Mouse (Mus musculus): ENCODE measurements around the gene F2r. TPM values are rescaled to one million over a fixed set of nuclear protein-coding genes. Genes with fewer than 3 reads are reported as not detected.

Gene F2r
- polyA plus RNA-seq, 2 experiments = 11.5 to 25.7 TPM

DNA sequence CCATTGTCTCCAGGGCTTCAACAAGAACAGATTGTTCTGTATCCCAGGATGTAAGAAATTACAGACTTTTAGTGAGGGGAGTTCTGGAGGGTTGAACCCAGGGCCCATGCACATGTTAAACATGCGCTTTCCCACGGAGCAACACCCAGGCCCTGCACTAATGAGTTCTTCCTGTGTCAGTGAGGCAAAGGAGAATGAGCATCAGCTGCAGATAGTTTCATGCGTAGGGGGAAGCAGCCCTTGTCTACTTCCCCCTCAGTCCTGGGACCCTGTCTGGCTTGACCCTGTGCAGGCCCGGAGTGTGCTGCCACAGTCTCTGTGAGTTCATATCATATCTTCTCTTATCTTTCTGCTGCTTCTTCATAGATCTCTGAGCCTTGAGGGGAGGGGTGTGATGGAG, 29.0 kb upstream of the F2r start:
- Histone ChIP-seq H3K9me3 (ENCODE audit: control insufficient read depth, low read length) (no peaks in the 10 kb centered on the region), H3K36me3 (replicated peaks; ENCODE audit: control insufficient read depth, insufficient read depth, low read depth) (peaks cover 8% of the 10 kb centered on the region), H3K27me3 (ENCODE audit: control insufficient read depth, insufficient read depth, low read length) (no peaks in the 10 kb centered on the region), H3K9ac (replicated peaks) (no peak overlapping the region), H3K4me3 (ENCODE audit: insufficient read depth in 1 of 2, low read depth in 2 of 2, low read length in 2 of 2) (no peak overlapping the region), H3K4me1 (replicated peaks; ENCODE audit: control insufficient read depth in 2 of 2, insufficient read depth in 2 of 2, low read length in 1 of 2) (peaks cover 0 to 3% of the 10 kb centered on the region in 2 experiments; a peak in 2 of 4 replicates), H3K4me2 (ENCODE audit: low read depth) (no peak overlapping the region), H3K27ac (no peak overlapping the region)
- ATAC-seq (ENCODE audit: insufficient read depth) (no peak; the same call in 1 of the 2 replicates), DNase-seq (ENCODE audit: low read depth in 3 of 3, low spot score in 3 of 3) (no peak)
- 57% methylated on average over 4 of the region's 4 CpGs for WGBS (ENCODE audit: insufficient replicate concordance)
- TF ChIP-seq EP300 (IDR thresholded peaks at IDR 0.05; ENCODE audit: low read depth) (no peak), CTCF (IDR thresholded peaks at IDR 0.05; ENCODE audit: low read depth) (no peak)

DNA sequence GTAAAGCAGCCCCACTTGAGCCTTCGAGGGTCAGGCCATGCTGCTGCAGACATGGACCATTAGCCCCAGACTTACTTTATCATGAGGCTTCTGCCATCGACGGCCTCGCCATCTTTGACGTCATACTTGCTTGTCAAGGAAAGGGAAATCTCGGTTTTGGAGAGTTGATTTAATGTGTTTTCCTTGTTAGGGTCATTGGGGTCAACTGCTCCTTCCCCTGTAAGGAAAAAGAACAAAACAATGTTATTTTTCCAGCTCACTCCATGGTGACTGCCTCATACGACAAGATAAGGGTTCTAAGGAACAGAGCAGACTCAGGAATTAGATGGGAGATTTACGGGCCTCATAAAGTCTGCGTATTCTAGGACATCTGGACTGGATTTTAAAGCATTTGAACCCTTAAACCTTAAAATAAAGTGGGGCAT, 28.4 kb upstream of the F2r start:
- Histone ChIP-seq H3K27me3 (ENCODE audit: control insufficient read depth, insufficient read depth, low read length) (no peaks in the 10 kb centered on the region), H3K36me3 (replicated peaks; ENCODE audit: control insufficient read depth, insufficient read depth, low read depth) (peaks cover 8% of the 10 kb centered on the region), H3K4me1 (replicated peaks; ENCODE audit: control insufficient read depth in 2 of 2, insufficient read depth in 2 of 2, low read length in 1 of 2) (peaks cover 0 to 3% of the 10 kb centered on the region in 2 experiments; a peak in 2 of 4 replicates), H3K9ac (replicated peaks) (no peak overlapping the region), H3K4me3 (ENCODE audit: insufficient read depth in 1 of 2, low read depth in 2 of 2, low read length in 2 of 2) (no peak overlapping the region), H3K4me2 (ENCODE audit: low read depth) (no peak overlapping the region), H3K27ac (no peak overlapping the region), H3K9me3 (ENCODE audit: control insufficient read depth, low read length) (no peaks in the 10 kb centered on the region)
- TF ChIP-seq EP300 (IDR thresholded peaks at IDR 0.05; ENCODE audit: low read depth) (no peak), CTCF (IDR thresholded peaks at IDR 0.05; ENCODE audit: low read depth) (no peak)
- ATAC-seq (ENCODE audit: insufficient read depth) = no peak
- DNase-seq (ENCODE audit: low read depth in 3 of 3, low spot score in 3 of 3) = no peak
- 68% methylated on average over 9 of the region's 9 CpGs for WGBS (ENCODE audit: insufficient replicate concordance)

DNA sequence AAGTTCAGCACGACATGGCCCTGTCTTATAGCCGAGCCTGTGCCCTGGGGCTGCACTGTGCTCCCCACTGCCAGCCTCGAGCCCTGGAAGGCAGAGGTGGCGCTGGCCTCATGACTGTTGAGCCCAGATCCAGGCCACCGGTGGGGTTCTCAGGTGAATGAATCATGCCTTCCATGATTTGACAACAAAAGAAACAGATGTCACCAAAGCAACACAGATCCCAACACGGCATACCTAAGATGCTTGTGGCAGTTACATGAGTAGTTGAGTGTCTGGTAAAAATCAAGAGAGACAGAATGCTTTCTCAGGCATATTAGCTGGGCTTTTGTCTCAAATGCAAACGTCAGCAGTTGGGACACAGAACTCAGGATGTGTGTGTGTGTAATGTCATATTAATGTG, 25.5 kb upstream of the F2r start:
- H3K4me2 ChIP-seq (ENCODE audit: low read depth) = no peak overlapping the region
- peaks cover 8% of the 10 kb centered on the region for H3K36me3 ChIP-seq (replicated peaks; ENCODE audit: control insufficient read depth, insufficient read depth, low read depth)
- H3K27ac ChIP-seq = no peak overlapping the region
- ATAC-seq (ENCODE audit: insufficient read depth) (no peak), DNase-seq (ENCODE audit: low read depth in 3 of 3, low spot score in 3 of 3) (no peak)
- TF ChIP-seq EP300 (IDR thresholded peaks at IDR 0.05; ENCODE audit: low read depth) = no peak
- TF ChIP-seq CTCF (IDR thresholded peaks at IDR 0.05; ENCODE audit: low read depth) = no peak
- H3K9ac ChIP-seq (replicated peaks) = no peak overlapping the region
- H3K4me1 ChIP-seq (replicated peaks; ENCODE audit: control insufficient read depth in 2 of 2, insufficient read depth in 2 of 2, low read length in 1 of 2) = peaks cover 0 to 9% of the 10 kb centered on the region in 2 experiments; a peak in 2 of 4 replicates
- H3K4me3 ChIP-seq (ENCODE audit: insufficient read depth in 1 of 2, low read depth in 2 of 2, low read length in 2 of 2) = no peak overlapping the region
- WGBS (ENCODE audit: insufficient replicate concordance) = 71% methylated on average over 7 of the region's 7 CpGs
- no peaks in the 10 kb centered on the region for H3K27me3 ChIP-seq (ENCODE audit: control insufficient read depth, insufficient read depth, low read length)
- H3K9me3 ChIP-seq (ENCODE audit: control insufficient read depth, low read length) = no peaks in the 10 kb centered on the region

DNA sequence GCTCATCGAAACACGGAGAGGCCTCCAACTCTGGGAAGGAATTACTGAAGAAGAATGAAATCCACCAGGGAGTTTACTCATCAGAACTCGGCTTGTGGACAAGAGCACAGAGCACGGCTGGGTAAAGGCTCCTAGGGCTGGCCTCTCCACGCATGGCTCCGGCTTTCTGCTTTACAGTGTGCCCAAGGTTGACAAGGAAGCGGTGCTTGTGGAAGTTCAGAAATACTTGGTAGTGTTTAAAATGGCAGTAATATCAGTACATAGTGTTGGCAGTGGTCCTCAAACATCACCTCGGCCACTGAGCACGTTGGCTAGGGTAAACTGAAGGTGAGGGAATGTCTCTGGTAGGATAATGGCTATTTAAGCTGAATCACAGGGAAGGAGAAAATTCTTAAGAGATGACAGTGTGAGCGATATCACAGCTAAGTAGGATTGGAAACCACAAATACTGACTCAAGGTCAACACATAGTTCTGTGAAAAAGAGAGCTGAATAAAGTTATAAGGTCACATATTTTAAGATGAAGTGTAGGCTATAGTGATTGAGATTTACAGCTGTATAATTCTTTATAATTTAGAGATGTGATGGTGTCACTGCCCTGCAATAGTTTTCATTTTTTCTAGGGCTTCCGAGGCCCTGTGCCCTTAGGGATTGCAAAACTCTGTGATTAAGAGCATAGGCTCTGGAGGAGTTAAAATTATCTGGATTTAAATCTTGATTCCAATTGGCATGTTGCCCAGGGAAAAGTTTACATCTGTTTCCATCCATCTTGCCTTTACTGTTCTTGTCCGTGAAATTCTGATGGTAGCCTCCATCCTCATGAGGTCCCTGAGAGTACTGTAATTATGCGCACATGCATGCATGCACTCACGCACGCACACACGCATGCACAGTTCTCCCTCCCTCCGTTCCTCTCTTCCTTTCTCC, 23.0 kb upstream of the F2r start:
- no peak overlapping the region for H3K9ac ChIP-seq (replicated peaks)
- H3K27ac ChIP-seq = no peak overlapping the region
- no peak for TF ChIP-seq CTCF (IDR thresholded peaks at IDR 0.05; ENCODE audit: low read depth)
- TF ChIP-seq EP300 (IDR thresholded peaks at IDR 0.05; ENCODE audit: low read depth) = no peak
- H3K4me3 ChIP-seq (ENCODE audit: insufficient read depth in 1 of 2, low read depth in 2 of 2, low read length in 2 of 2) = no peak overlapping the region
- no peak for DNase-seq (ENCODE audit: low read depth in 3 of 3, low spot score in 3 of 3)
- 85% methylated on average over 17 of the region's 17 CpGs for WGBS (ENCODE audit: insufficient replicate concordance)
- ATAC-seq (ENCODE audit: insufficient read depth) = no peak
- no peaks in the 10 kb centered on the region for H3K27me3 ChIP-seq (ENCODE audit: control insufficient read depth, insufficient read depth, low read length)
- H3K4me1 ChIP-seq (replicated peaks; ENCODE audit: control insufficient read depth in 2 of 2, insufficient read depth in 2 of 2, low read length in 1 of 2) = peaks cover 0 to 22% of the 10 kb centered on the region in 2 experiments; a peak in 2 of 4 replicates
- no peaks in the 10 kb centered on the region for H3K9me3 ChIP-seq (ENCODE audit: control insufficient read depth, low read length)
- peaks cover 5% of the 10 kb centered on the region for H3K36me3 ChIP-seq (replicated peaks; ENCODE audit: control insufficient read depth, insufficient read depth, low read depth)
- no peak overlapping the region for H3K4me2 ChIP-seq (ENCODE audit: low read depth)

DNA sequence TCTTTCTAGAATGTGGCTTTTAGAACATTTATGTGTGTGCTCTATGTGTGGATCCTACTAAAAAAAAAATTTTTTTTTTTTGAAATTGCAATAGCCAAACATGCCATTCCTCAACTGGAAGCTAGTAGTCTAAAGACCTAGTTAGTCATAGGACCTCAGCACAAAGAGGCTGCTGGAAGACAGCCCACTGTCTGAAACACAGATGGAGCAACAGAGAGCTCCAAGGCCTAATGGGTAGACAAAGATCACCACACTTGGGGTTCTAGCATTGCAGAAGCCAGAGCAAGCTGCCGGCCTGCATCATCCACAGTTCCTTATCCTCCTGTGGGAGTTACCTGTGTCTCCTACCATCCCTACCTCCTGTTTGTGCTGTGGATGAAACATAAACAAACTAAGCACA, 22.1 kb upstream of the F2r start:
- Histone ChIP-seq H3K27me3 (ENCODE audit: control insufficient read depth, insufficient read depth, low read length) (no peaks in the 10 kb centered on the region), H3K4me1 (replicated peaks; ENCODE audit: control insufficient read depth in 2 of 2, insufficient read depth in 2 of 2, low read length in 1 of 2) (peaks cover 0 to 22% of the 10 kb centered on the region in 2 experiments; a peak in 2 of 4 replicates), H3K36me3 (replicated peaks; ENCODE audit: control insufficient read depth, insufficient read depth, low read depth) (peaks cover 2% of the 10 kb centered on the region), H3K4me2 (ENCODE audit: low read depth) (no peak overlapping the region), H3K4me3 (ENCODE audit: insufficient read depth in 1 of 2, low read depth in 2 of 2, low read length in 2 of 2) (no peak overlapping the region), H3K27ac (no peak overlapping the region), H3K9me3 (ENCODE audit: control insufficient read depth, low read length) (no peaks in the 10 kb centered on the region), H3K9ac (replicated peaks) (no peak overlapping the region)
- ATAC-seq (ENCODE audit: insufficient read depth) = no peak
- no peak for DNase-seq (ENCODE audit: low read depth in 3 of 3, low spot score in 3 of 3)
- no peak for TF ChIP-seq EP300 (IDR thresholded peaks at IDR 0.05; ENCODE audit: low read depth)
- TF ChIP-seq CTCF (IDR thresholded peaks at IDR 0.05; ENCODE audit: low read depth) = no peak
- 75% methylated on average over 1 of the region's 1 CpGs for WGBS (ENCODE audit: insufficient replicate concordance)

Measured in liver, embryonic 14.5 days (tissue).